Mouse (Mus musculus): ENCODE measurements around the gene Nav2. TPM values are rescaled to one million over a fixed set of nuclear protein-coding genes. Genes with fewer than 3 reads are reported as not detected.
A peak's percentile ranks its signal among the peaks of the same experiment; 100 is the strongest.

The Nav2 gene
- polyA plus RNA-seq, 1 experiment from 2014 or later = 22.4 TPM

DNA sequence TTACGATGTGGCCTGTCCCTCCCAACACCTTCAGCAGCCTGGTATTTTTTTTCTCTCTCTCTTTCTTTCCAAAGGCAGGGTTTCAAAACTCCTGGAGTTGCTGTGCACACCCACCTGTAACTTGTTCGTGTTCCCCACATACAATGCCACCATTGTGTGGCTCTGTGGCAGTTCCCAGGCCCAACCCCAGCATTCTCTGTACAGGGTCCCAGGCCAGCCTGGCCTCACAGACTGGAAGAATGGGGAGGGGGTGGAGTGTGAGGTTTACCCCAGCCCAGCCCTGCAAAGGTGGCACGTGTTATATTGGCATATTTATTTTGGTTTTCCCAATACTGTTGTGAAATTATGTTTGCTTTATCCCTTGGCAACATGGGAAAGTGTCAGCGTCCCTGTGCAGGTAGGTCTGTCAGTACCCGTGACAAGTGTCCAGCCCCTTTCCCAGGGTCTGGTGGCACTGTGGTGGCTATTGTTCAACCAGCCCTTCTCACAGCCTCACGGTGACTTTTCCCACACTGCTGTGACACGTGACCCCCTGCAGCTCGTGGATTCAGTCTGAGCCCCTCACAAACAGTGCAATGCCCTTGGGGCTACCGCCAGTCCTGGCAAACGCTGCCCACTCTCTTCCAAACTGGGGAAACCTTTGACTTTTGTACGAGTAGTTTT is 443.2 kb downstream of the Nav2 start:
- Histone ChIP-seq H3K27me3 (replicated peaks; ENCODE audit: insufficient read depth, low read length) (no peaks in the 10 kb centered on the region), H3K9ac (replicated peaks; ENCODE audit: low read depth) (no peak overlapping the region), H3K9me3 (ENCODE audit: low read length) (no peaks in the 10 kb centered on the region), H3K4me1 (ENCODE audit: insufficient read depth, low read depth, low read length) (no peaks in the 10 kb centered on the region), H3K27ac (ENCODE audit: low read length) (no peak overlapping the region), H3K4me2 (replicated peaks; ENCODE audit: low read depth, low read length) (no peak overlapping the region), H3K36me3 (ENCODE audit: insufficient read depth, low read length) (no peaks in the 10 kb centered on the region), H3K4me3 (ENCODE audit: low read depth, low read length) (no peak overlapping the region)
- 39% methylated on average over 11 of the region's 11 CpGs for WGBS
- no peak for TF ChIP-seq CTCF (IDR thresholded peaks at IDR 0.05)
- TF ChIP-seq EP300 (IDR thresholded peaks at IDR 0.05) = no peak
- ATAC-seq = peak; percentile 8; the same call in 1 of the 2 replicates
- no peak for DNase-seq (ENCODE audit: low spot score)

DNA sequence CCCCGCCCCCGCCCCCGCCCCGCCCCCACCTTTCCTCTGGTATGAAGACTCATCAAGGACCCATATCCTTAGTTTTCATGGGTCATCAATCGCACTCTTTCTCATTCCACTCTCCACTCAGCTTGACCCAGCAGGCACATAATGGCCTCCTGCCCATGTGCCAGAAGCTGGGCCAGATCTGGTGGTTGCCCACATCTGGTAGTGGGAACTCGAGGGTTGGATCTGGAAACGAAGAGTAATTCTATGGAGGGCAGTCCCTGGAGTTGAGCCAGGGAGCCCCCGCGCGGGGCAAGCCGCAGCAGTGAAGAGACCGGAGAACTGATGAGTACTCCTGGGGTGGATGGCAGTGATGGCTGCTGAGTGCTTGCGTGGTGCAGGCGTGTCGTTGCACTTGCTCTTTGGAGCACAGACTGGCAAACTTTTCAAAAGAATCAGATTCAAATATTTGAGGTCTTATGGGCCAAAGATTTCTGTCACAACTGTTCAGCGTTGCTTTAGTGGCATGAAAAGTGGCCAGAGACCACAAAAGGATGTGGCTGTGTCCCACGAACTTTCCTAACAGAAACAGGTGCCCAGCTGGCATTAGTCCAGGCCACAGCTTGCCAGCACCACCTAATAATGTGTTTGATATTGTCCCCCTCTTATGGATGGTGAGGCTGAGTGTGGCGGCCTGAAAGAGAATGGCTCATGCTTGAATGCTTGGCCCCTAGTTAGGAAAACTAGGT is 449.1 kb downstream of the Nav2 start:
- no peak for DNase-seq (ENCODE audit: low spot score)
- no peak overlapping the region for H3K27ac ChIP-seq (ENCODE audit: low read length)
- H3K4me3 ChIP-seq (ENCODE audit: low read depth, low read length) = no peak overlapping the region
- no peaks in the 10 kb centered on the region for H3K27me3 ChIP-seq (replicated peaks; ENCODE audit: insufficient read depth, low read length)
- TF ChIP-seq EP300 (IDR thresholded peaks at IDR 0.05) (no peak), CTCF (IDR thresholded peaks at IDR 0.05) (no peak)
- H3K4me2 ChIP-seq (replicated peaks; ENCODE audit: low read depth, low read length) = no peak overlapping the region
- H3K4me1 ChIP-seq (ENCODE audit: insufficient read depth, low read depth, low read length) = no peaks in the 10 kb centered on the region
- no peak for ATAC-seq
- no peaks in the 10 kb centered on the region for H3K9me3 ChIP-seq (ENCODE audit: low read length)
- no peaks in the 10 kb centered on the region for H3K36me3 ChIP-seq (ENCODE audit: insufficient read depth, low read length)
- 78% methylated on average over 18 of the region's 18 CpGs for WGBS
- no peak overlapping the region for H3K9ac ChIP-seq (replicated peaks; ENCODE audit: low read depth)

DNA sequence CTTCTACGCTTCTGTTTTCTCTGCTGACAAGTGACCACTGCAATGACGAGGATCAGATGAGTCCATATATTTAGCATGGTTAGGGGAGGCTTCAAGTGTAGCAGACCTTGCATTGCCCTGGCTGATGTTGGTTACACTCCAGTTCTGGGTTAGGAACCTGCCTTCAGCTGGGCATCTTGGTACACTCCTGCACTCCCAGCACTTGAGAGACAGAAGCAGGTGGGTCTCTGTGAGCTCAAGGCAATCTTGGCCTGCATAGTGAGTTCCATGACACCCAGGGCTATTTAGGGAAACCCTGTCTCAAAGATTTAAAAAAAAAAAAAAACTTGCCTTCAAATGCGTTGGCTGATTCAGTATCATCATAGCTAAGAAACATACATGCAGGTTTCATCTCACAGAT is 450.6 kb downstream of the Nav2 start:
- Histone ChIP-seq H3K4me1 (ENCODE audit: insufficient read depth, low read depth, low read length) (no peaks in the 10 kb centered on the region), H3K9me3 (ENCODE audit: low read length) (no peaks in the 10 kb centered on the region), H3K36me3 (ENCODE audit: insufficient read depth, low read length) (no peaks in the 10 kb centered on the region), H3K27ac (ENCODE audit: low read length) (no peak overlapping the region), H3K27me3 (replicated peaks; ENCODE audit: insufficient read depth, low read length) (no peaks in the 10 kb centered on the region), H3K4me2 (replicated peaks; ENCODE audit: low read depth, low read length) (no peak overlapping the region), H3K4me3 (ENCODE audit: low read depth, low read length) (no peak overlapping the region), H3K9ac (replicated peaks; ENCODE audit: low read depth) (no peak overlapping the region)
- ATAC-seq = no peak
- no peak for TF ChIP-seq EP300 (IDR thresholded peaks at IDR 0.05)
- TF ChIP-seq CTCF (IDR thresholded peaks at IDR 0.05) = no peak
- no peak for DNase-seq (ENCODE audit: low spot score)
- WGBS = 85% methylated on average over 3 of the region's 3 CpGs

DNA sequence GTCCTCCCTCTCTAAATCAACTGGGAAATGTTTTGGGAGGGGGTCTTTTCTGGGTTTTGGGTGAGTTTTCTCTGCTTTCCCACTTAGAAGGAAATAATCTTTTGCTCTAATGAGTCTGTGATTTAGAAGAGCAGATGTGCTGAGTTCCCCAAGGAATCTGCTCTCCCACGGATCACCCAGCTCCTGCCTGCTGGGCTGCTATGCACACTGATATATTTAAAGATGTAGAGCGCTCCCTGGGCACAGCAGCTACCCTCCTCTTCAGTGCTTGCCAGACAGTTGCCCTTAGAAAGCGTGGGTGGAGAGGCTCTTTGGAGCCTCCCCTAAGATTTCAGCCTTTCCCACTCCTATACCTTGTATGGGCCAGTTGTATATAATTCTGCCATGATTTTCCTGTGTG is 452.1 kb downstream of the Nav2 start:
- H3K36me3 ChIP-seq (ENCODE audit: insufficient read depth, low read length) = no peaks in the 10 kb centered on the region
- TF ChIP-seq CTCF (IDR thresholded peaks at IDR 0.05) (no peak), EP300 (IDR thresholded peaks at IDR 0.05) (no peak)
- DNase-seq (ENCODE audit: low spot score) (no peak), ATAC-seq (no peak)
- 83% methylated on average over 3 of the region's 3 CpGs for WGBS
- H3K9ac ChIP-seq (replicated peaks; ENCODE audit: low read depth) = no peak overlapping the region
- H3K27me3 ChIP-seq (replicated peaks; ENCODE audit: insufficient read depth, low read length) = no peaks in the 10 kb centered on the region
- H3K4me1 ChIP-seq (ENCODE audit: insufficient read depth, low read depth, low read length) = no peaks in the 10 kb centered on the region
- no peaks in the 10 kb centered on the region for H3K9me3 ChIP-seq (ENCODE audit: low read length)
- H3K27ac ChIP-seq (ENCODE audit: low read length) = no peak overlapping the region
- no peak overlapping the region for H3K4me3 ChIP-seq (ENCODE audit: low read depth, low read length)
- H3K4me2 ChIP-seq (replicated peaks; ENCODE audit: low read depth, low read length) = no peak overlapping the region

DNA sequence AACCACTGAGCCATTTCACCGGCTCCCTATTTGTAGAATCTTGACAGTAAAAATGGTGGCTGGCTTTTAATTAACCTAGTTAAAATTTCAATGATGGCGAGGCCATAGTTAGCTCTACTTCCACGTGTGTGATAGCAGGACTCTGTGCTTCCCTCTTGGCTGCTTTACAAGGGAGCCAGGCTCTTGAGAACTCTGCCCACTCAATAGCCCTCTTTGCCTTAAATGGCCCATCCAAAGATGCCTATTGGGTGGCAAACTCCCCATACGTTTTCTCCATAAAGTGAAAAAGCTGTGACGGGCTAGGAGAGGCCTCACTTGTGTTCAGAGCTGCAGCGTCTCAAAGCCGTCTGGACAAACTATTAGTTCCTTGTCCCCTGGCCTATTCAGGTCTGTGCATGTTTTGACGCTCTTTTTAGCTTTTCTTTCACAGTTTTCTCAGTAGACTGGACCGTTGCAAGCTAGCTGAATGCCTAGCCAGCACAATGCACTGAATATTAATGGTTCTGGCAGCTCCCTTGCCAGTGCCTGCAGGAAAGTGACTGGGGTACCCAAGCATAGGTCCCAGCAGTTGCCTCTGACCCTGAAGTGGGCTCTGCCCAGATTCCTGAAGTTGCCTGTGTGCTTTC is 453.1 kb downstream of the Nav2 start:
- no peaks in the 10 kb centered on the region for H3K4me1 ChIP-seq (ENCODE audit: insufficient read depth, low read depth, low read length)
- no peak overlapping the region for H3K9ac ChIP-seq (replicated peaks; ENCODE audit: low read depth)
- no peak for DNase-seq (ENCODE audit: low spot score)
- no peak overlapping the region for H3K4me2 ChIP-seq (replicated peaks; ENCODE audit: low read depth, low read length)
- ATAC-seq = no peak
- H3K9me3 ChIP-seq (ENCODE audit: low read length) = no peaks in the 10 kb centered on the region
- H3K4me3 ChIP-seq (ENCODE audit: low read depth, low read length) = no peak overlapping the region
- no peak for TF ChIP-seq CTCF (IDR thresholded peaks at IDR 0.05)
- TF ChIP-seq EP300 (IDR thresholded peaks at IDR 0.05) = no peak
- no peaks in the 10 kb centered on the region for H3K36me3 ChIP-seq (ENCODE audit: insufficient read depth, low read length)
- H3K27ac ChIP-seq (ENCODE audit: low read length) = no peak overlapping the region
- 69% methylated on average over 9 of the region's 9 CpGs for WGBS
- no peaks in the 10 kb centered on the region for H3K27me3 ChIP-seq (replicated peaks; ENCODE audit: insufficient read depth, low read length)

DNA sequence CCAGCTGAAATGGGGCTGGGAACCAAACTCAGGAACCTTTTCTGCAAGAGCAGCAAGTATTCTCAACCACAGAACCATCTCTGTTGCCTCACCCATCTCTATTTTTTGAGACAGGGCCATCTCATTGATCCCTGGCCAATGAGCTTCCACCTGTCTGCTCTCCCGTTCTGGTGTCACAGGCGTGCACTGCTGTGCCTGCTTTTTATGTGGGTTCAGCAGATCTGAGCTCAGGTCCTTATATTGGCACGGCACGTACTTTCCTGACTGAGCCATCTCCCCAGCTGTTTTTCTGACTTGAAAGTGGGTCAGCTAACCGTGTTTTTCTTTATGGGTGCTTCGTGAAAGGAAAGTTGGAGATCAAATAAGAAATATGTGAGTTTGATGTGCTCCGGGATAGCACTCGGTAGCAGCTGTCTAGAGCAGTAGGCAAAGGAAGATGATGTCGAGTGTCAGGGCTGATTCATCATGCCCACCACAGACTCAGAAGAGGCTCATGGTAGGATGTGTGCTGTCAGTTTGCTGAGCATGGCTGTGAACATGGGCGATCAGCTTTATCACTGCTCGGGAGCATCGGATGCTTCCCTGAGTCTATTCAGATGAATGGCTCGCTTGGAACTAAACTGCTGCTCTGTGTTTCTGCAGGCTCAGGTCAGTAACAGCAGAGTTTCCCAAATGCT is 456.1 kb downstream of the Nav2 start:
- WGBS = 83% methylated on average over 13 of the region's 13 CpGs
- Histone ChIP-seq H3K27ac (ENCODE audit: low read length) (no peak overlapping the region), H3K9ac (replicated peaks; ENCODE audit: low read depth) (no peak overlapping the region), H3K4me2 (replicated peaks; ENCODE audit: low read depth, low read length) (no peak overlapping the region), H3K4me1 (ENCODE audit: insufficient read depth, low read depth, low read length) (no peaks in the 10 kb centered on the region), H3K9me3 (ENCODE audit: low read length) (no peaks in the 10 kb centered on the region), H3K4me3 (ENCODE audit: low read depth, low read length) (no peak overlapping the region), H3K27me3 (replicated peaks; ENCODE audit: insufficient read depth, low read length) (no peaks in the 10 kb centered on the region), H3K36me3 (ENCODE audit: insufficient read depth, low read length) (no peaks in the 10 kb centered on the region)
- TF ChIP-seq EP300 (IDR thresholded peaks at IDR 0.05) (no peak), CTCF (IDR thresholded peaks at IDR 0.05) (no peak)
- ATAC-seq (no peak), DNase-seq (ENCODE audit: low spot score) (no peak)

Measured in lung, postnatal 0 days (tissue).